Mouse (Mus musculus) ZHBTc4 (cell line): ENCODE data around the gene Scgb1a1.
A peak's percentile ranks its signal among the peaks of the same experiment; 100 is the strongest.
"Not testable (repeated sequence)": the region's sequence is repeated elsewhere in the genome, so short reads cannot be mapped to it uniquely, and the experiment has no call there.

ENCODE experiments used
- DNase-seq: peaks from one replicate; pipeline ENCODE4 v3.0.0-alpha.2; 2011; ENCODE audit warnings: low read depth, low spot score

The Scgb1a1 gene

GRCm38 (mm10) chr19:9087821-9088220, at the start of gene Scgb1a1:
Gene Scgb1a1, minus strand, starts transcription at chr19:9087958.
- DNase-seq: no peak

GRCm38 (mm10) chr19:9137159-9137558, 49.4 kb upstream of the Scgb1a1 start:
- DNase-seq: no peak

GRCm38 (mm10) chr19:9135512-9136331, 48.0 kb upstream of the Scgb1a1 start, which contains the start of gene Asrgl1:
Gene Asrgl1, minus strand, starts transcription at chr19:9135636.
- DNase-seq: peak; percentile 96

- peak; percentile 50 for DNase-seq
Observed at GRCm38 (mm10) chr19:9134746-9135511, 47.2 kb upstream of the Scgb1a1 start.

DNA sequence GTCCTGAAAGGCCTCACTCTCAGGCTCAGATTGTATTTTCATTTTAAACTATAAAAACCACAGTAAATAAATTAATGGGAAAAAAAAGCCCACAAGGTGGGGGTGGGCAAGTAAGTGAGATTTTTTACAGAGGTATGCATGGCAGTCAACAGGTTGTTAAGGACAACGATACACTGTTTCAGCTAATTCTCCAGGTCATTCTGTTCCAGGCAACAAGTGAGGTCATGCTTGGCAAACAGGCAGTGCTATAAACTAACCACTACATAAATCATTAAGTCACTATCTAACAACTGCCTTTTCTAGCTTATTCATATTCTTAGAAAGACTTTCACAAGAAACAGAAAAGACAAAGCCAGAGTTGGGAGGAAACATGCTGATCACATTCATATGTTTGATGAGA, 42.2 kb upstream of the Scgb1a1 start:
- DNase-seq: no peak

- no peak for DNase-seq
Observed at GRCm38 (mm10) chr19:9128499-9129194, 40.9 kb upstream of the Scgb1a1 start.

DNA sequence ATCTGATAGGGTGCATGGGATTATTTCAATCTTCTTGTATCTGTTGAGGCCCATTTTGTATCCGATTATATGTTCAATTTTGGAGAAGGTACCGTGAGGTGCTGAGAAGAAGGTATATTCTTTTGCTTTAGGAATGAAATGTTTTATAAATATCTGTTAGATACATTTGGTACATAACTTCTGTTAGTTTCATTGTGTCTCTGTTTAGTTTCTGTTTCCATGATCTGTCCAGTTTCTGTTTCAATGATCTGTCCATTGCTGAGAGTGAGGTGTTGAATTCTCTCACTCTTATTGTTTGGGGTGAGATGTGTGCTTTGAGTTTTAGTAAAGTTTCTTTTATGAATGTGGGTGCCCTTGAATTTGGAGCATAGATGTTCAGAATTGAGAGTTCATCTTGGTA, 36.2 kb upstream of the Scgb1a1 start:
- not testable (repeated sequence) for DNase-seq

DNA sequence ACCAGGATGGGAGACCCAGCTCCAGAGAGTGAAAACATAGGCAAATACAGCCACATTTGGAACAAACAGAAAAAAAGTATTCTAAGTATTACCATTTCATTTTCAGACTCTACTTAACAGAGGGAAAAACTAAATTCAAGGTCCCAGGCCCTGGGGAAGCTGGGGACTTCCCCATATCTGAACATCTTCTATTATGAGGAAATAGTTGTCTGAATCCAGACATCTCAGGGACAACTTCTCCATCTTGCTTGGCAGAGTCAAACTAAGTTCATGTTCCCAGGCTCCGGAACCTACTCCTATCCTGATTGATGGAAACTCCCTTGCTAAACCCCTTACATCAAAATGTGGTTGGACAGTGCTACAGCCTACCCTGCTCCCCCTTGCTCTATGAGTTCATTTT, 34.6 kb upstream of the Scgb1a1 start:
- DNase-seq: no peak

GRCm38 (mm10) chr19:9119655-9120425, 32.1 kb upstream of the Scgb1a1 start:
- no peak for DNase-seq

DNA sequence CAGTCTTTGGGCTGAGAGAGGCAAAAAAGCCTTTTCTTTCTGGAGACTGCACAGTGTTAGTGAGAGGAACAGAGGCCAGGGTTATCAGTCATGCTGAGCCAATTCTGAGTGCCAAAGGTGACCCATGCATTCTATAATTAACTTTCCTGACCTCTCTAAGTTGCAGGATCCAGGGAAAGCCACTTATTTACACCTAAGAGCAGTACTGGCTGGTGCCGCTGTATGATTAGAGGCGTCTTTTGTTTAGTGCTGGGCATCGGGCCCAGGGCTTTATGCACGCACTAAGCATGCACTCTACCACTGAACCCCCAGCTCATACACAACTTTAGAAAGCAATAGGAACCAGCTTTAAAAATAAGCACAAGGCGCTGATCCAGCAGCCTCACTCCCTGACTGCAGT, 29.5 kb upstream of the Scgb1a1 start:
- no peak for DNase-seq

GRCm38 (mm10) chr19:9116268-9116667, 28.5 kb upstream of the Scgb1a1 start:
- no peak for DNase-seq

DNA sequence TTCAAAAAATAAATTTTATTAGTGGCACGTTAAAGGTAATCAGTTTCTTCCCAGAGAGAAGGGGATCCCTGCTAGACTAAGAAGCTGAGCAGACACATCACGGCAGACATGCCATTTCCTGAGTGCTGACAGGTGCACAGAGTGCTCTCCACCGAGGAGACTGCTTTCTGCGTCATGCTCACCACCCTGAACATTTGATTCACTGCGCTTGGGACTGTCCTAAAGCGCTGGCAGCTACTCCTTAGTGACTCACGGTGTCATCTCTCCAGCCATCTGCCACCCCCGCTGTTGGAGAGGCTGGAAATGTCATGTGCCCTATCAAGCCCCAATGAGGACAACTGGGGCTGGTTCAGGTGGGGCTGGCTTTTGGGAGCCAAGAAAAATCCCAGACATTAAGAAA, 24.3 kb upstream of the Scgb1a1 start:
- DNase-seq: no peak

DNA sequence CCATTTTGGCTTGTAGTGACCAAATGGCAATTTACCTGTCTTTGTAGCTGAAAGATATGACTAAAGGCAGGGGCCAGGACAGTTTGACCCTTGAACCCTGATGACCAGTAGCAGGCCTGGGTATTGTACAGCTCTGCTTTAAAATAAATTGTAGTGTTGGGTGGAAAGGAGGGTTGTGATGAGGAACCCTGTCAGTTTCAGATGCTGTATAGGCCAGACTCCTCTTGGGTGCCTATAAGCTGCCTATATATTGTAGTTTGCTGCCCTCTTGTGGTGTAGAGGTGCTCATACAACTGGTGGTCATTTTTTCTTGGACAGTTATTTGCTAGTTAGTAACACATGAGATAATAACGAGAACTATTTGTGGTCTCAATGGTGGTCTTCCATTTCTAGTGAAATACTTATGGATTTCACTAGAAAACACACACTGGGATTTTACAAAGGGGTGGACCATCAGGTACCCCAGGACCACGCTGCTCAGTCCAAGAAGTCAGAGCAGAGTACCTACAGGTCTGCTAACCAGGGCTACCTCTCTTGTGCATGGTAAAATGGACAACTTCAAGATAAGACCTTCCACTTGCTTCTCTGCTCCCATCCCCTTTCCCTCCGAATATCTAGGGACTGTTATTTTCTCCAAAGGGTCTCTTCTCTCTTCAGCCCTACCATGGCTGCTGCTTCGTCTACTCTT, 22.6 kb upstream of the Scgb1a1 start:
- peak; percentile 77 for DNase-seq

DNA sequence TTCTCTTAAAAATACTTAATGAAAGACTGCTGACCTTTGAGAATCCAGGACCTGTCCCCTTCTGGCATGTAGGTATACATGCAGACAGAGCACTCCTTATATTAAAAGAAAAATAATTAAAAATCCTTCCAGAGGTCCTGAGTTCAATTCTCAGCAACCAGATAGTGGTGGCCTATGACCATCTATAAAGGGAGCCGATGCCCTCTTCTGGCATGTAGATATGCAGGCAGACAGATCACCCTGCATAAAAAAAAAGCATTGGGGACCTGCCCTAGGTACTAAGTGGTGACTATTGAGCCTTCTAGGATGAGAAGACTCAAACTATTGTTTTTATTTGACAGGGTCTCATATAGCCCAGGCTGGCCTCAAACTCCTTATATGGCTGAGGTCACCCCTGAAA, 20.8 kb upstream of the Scgb1a1 start:
- DNase-seq: no peak

- DNase-seq: no peak
Observed at GRCm38 (mm10) chr19:9107379-9107755, 19.6 kb upstream of the Scgb1a1 start.

GRCm38 (mm10) chr19:9106751-9107378, 19.1 kb upstream of the Scgb1a1 start:
- peak; percentile 33 for DNase-seq

DNA sequence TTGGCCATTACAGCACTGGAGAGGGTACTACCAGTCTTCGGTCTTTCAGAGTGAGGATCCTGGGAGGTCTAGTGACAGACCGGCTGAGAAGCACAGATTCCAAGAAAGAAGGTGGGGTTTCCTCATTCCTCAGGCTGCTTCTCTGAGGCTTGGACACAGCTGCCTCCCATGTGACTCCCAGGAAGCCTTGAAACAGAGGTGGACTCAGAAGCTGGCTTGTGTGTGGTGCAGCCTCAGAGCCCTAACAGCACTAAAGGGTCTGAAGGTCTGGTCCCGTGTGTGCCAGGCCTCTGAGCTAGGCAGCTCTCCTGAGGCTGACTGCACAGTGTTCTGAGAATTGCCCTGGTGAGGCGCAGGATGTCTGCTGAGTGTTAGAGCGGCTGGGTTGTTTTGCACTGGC, 18.3 kb upstream of the Scgb1a1 start:
- peak; percentile 67 for DNase-seq

GRCm38 (mm10) chr19:9105101-9105685, 17.4 kb upstream of the Scgb1a1 start:
- DNase-seq: no peak

- no peak for DNase-seq
Observed at GRCm38 (mm10) chr19:9103986-9104385, 16.2 kb upstream of the Scgb1a1 start.

DNA sequence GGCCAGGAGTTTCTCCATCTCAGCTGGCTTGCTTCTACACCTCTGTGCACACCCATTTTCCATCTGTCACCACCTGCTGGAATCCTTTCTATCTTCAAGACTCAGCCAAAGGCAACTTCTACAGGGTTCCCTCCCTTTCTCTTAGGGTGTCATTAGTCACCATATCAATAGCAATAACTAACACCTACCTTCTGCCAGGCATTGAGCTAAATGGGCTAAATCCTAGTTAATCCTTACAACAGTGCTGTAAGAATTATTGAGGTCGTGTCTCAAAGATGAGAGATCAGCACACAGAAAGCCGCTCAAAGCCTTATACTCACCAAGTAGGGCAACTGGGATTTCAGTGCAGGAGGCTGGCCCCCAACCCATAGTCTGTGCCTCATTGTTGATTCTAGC, 13.3 kb upstream of the Scgb1a1 start:
- no peak for DNase-seq
